Mouse (Mus musculus) megakaryocyte, embryonic 14.5 days (primary cell): ENCODE data around the gene Sema5b.

Experiments used
- FLI1 ChIP-seq: IDR thresholded peaks from 2 replicates; pipeline ENCODE4 v1.6.1; 2012; ENCODE audit warnings: low read length, inconsistent platforms, mixed read lengths
- GATA1 ChIP-seq: IDR thresholded peaks from 3 replicates; pipeline ENCODE4 v1.6.1; 2012; ENCODE audit warnings: mixed read lengths, low read length, inconsistent platforms, borderline replicate concordance

- TF ChIP-seq GATA1: no peak
- no peak for TF ChIP-seq FLI1
Measured at GRCm38 (mm10) chr16:35542421-35542780, 1.5 kb downstream of the Sema5b start.
